Comparison of ENCODE assay signal across 9 mouse cellular contexts in the genomic region with DNA sequence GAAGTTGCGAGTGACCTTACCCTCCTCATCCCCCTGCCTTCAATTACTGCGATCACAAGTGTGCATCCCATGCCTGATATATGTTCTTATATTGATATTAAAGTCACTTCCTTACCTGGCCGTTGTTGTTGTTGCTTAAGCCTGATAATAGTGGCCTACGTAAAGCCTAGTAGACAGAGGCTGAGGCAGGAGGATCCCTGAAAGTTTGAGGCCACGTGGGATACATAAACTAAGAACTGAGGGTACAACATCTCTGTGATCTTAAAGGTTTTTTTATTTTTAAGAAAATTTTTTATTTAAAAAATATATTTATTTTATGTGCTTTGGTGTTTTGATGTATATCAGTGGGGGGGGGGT. TPM values are rescaled to one million over a fixed set of nuclear protein-coding genes. Genes with fewer than 3 reads are reported as not detected.
A peak's percentile ranks its signal among the peaks of the same experiment; 100 is the strongest.
DNase-seq lines count a peak whose midpoint lies in the region; ATAC-seq lines count a peak whose summit lies in the region.
"Had no signal": no experiment of that assay in that cellular context is flagged by ENCODE, and none has a peak within 500 bp of the region (broad histone marks: within the 10 kb centered on the region; RNA-seq: fewer than 3 reads in every experiment).

A gene (plus strand): TSS at position 258 of the 357 bp plus-strand sequence.

- H3K4me3 ChIP-seq in kidney, embryonic 15.5 days (replicated peaks) = peak within 1 kb of the TSS; percentile 65
- peak within 1 kb of the TSS; percentile 68 for H3K4me3 ChIP-seq in embryonic facial prominence, embryonic 11.5 days (ENCODE audit: low read depth, low read length)
- H3K4me3 ChIP-seq in hindbrain, embryonic 14.5 days (replicated peaks; ENCODE audit: low read length) = no peak within 1 kb of the TSS
- H3K4me3 ChIP-seq in midbrain, embryonic 14.5 days (replicated peaks; ENCODE audit: low read depth, low read length) = peak within 1 kb of the TSS; percentile 33; the same call in 1 of the 2 replicates

- no peak for DNase-seq in kidney, postnatal 36 days
- DNase-seq in embryonic facial prominence, embryonic 11.5 days (ENCODE audit: low spot score) = no peak
- no peak for DNase-seq in hindbrain, embryonic 14.5 days (ENCODE audit: low spot score)
- no peak for DNase-seq in midbrain, embryonic 14.5 days
- DNase-seq in kidney, postnatal 25 days = no peak

- H3K27ac ChIP-seq in kidney, embryonic 15.5 days = peak within 1 kb of the TSS; percentile 95
- peak within 1 kb of the TSS; percentile 82 for H3K27ac ChIP-seq in embryonic facial prominence, embryonic 11.5 days (replicated peaks; ENCODE audit: low read depth, low read length)
- peak within 1 kb of the TSS; percentile 72 for H3K27ac ChIP-seq in hindbrain, embryonic 14.5 days
- peak within 1 kb of the TSS; percentile 67 for H3K27ac ChIP-seq in midbrain, embryonic 14.5 days (replicated peaks; ENCODE audit: low read depth, low read length)

- H3K4me1 ChIP-seq in kidney, embryonic 15.5 days = peaks cover 78% of the 10 kb centered on the region
- H3K4me1 ChIP-seq in embryonic facial prominence, embryonic 11.5 days (ENCODE audit: control insufficient read depth, insufficient read depth, low read length) = peaks cover 10% of the 10 kb centered on the region
- H3K4me1 ChIP-seq in hindbrain, embryonic 14.5 days (replicated peaks; ENCODE audit: control insufficient read depth, insufficient read depth, low read length) = peaks cover 48% of the 10 kb centered on the region
- H3K4me1 ChIP-seq in midbrain, embryonic 14.5 days (ENCODE audit: control insufficient read depth, insufficient read depth, low read length) = peaks cover 32% of the 10 kb centered on the region

- 89% methylated on average over 5 of the region's 5 CpGs for WGBS in kidney, embryonic 15.5 days
- 93% methylated on average over 5 of the region's 5 CpGs for WGBS in embryonic facial prominence, embryonic 11.5 days
- 94% methylated on average over 5 of the region's 5 CpGs for WGBS in hindbrain, embryonic 14.5 days
- 95% methylated on average over 5 of the region's 5 CpGs for WGBS in midbrain, embryonic 14.5 days

- ATAC-seq in kidney, embryonic 15.5 days (replicated peaks; ENCODE audit: low FRiP score) = no peak
- no peak for ATAC-seq in embryonic facial prominence, embryonic 11.5 days (replicated peaks; ENCODE audit: insufficient number of reproducible peaks, low FRiP score, low TSS enrichment, low read depth)
- ATAC-seq in hindbrain, embryonic 14.5 days (ENCODE audit: low FRiP score) = no peak
- ATAC-seq in midbrain, embryonic 14.5 days (ENCODE audit: low FRiP score, low TSS enrichment) = no peak
- ATAC-seq in activated CD4-positive, CD25-positive, alpha-beta regulatory T cell, adult 4 months = no peak
- no peak for ATAC-seq in inflammation-experienced regulatory T-cells, adult 6 months
- ATAC-seq: Patski had no signal

- no peaks in the 10 kb centered on the region for H3K9me3 ChIP-seq in kidney, embryonic 15.5 days (replicated peaks)
- H3K9me3 ChIP-seq in embryonic facial prominence, embryonic 11.5 days (replicated peaks; ENCODE audit: control insufficient read depth, low read length) = no peaks in the 10 kb centered on the region; the same call in 1 of the 2 replicates
- no peaks in the 10 kb centered on the region for H3K9me3 ChIP-seq in hindbrain, embryonic 14.5 days (ENCODE audit: control insufficient read depth, low read length)
- H3K9me3 ChIP-seq in midbrain, embryonic 14.5 days (ENCODE audit: control insufficient read depth, low read length) = no peaks in the 10 kb centered on the region

- H3K9ac ChIP-seq in kidney, embryonic 15.5 days = 0 out of 2 replicates have a peak within 1 kb of the TSS, but pooled peaks have one; percentile 25
- peak within 1 kb of the TSS; percentile 77 for H3K9ac ChIP-seq in embryonic facial prominence, embryonic 11.5 days (replicated peaks; ENCODE audit: low read length)
- H3K9ac ChIP-seq in hindbrain, embryonic 14.5 days = no peak within 1 kb of the TSS
- peak within 1 kb of the TSS; percentile 45 for H3K9ac ChIP-seq in midbrain, embryonic 14.5 days (replicated peaks; ENCODE audit: low read length)

- peak within 1 kb of the TSS; percentile 69 for H3K4me2 ChIP-seq in kidney, embryonic 15.5 days
- peak within 1 kb of the TSS; percentile 78 for H3K4me2 ChIP-seq in embryonic facial prominence, embryonic 11.5 days (ENCODE audit: low read depth, low read length)
- peak within 1 kb of the TSS; percentile 50 for H3K4me2 ChIP-seq in hindbrain, embryonic 14.5 days (replicated peaks)
- H3K4me2 ChIP-seq in midbrain, embryonic 14.5 days (ENCODE audit: low read length) = peak within 1 kb of the TSS; percentile 49

- no peaks in the 10 kb centered on the region for H3K27me3 ChIP-seq in kidney, embryonic 15.5 days
- no peaks in the 10 kb centered on the region for H3K27me3 ChIP-seq in embryonic facial prominence, embryonic 11.5 days (ENCODE audit: control insufficient read depth, insufficient read depth, low read length)
- peaks cover 3% of the 10 kb centered on the region; the same call in 1 of the 2 replicates for H3K27me3 ChIP-seq in hindbrain, embryonic 14.5 days (ENCODE audit: control insufficient read depth, insufficient read depth, low read length)
- H3K27me3 ChIP-seq in midbrain, embryonic 14.5 days (ENCODE audit: control insufficient read depth, insufficient read depth, low read length) = no peaks in the 10 kb centered on the region

- peaks cover 13% of the 10 kb centered on the region for H3K36me3 ChIP-seq in kidney, embryonic 15.5 days
- H3K36me3 ChIP-seq in embryonic facial prominence, embryonic 11.5 days (replicated peaks; ENCODE audit: control insufficient read depth, insufficient read depth, low read depth, low read length) = no peaks in the 10 kb centered on the region
- no peaks in the 10 kb centered on the region for H3K36me3 ChIP-seq in hindbrain, embryonic 14.5 days (replicated peaks; ENCODE audit: control insufficient read depth, insufficient read depth)
- no peaks in the 10 kb centered on the region for H3K36me3 ChIP-seq in midbrain, embryonic 14.5 days (ENCODE audit: control insufficient read depth, insufficient read depth, low read length)

RNA-seq across cellular contexts. Expression of the gene that starts here (rescaled TPM):
- polyA plus RNA-seq in kidney, embryonic 15.5 days (2015; fragmentation: Nextera tagmentation; extraction: Ambion mirVana) = 35.7 and 41.2 TPM in 2 replicates
- polyA plus RNA-seq in embryonic facial prominence, embryonic 11.5 days (2014; fragmentation: Nextera tagmentation; extraction: Ambion mirVana) = 15.9 and 17.1 TPM in 2 replicates
- 4.4 and 5.4 TPM in 2 replicates for polyA plus RNA-seq in hindbrain, embryonic 14.5 days (2014; fragmentation: Nextera tagmentation; extraction: Ambion mirVana)
- 3.1 and 4.5 TPM in 2 replicates for polyA plus RNA-seq in midbrain, embryonic 14.5 days (2014; fragmentation: Nextera tagmentation; extraction: Ambion mirVana)
- polyA plus RNA-seq in activated CD4-positive, CD25-positive, alpha-beta regulatory T cell, adult 4 months (2017; shearing (Covaris generic)) = under 1 TPM in 1 of 2 experiments, not detected in 1; 0.16 TPM
- under 1 TPM in 2 of 3 experiments, not detected in 1; 0.09 to 0.15 TPM for polyA plus RNA-seq in inflammation-experienced regulatory T-cells, adult 6 months (2017; shearing (Covaris generic))
